Mouse (Mus musculus) liver, adult 2 months (tissue): ENCODE results near the gene Lztr1.

Experiments
- CTCF ChIP-seq: fragments of 200-500 bp; IDR thresholded peaks from 2 replicates; pipeline ENCODE4 v1.5.1; 2011; ENCODE audit warnings: low read depth, low read length, control low read depth
- POLR2A ChIP-seq: fragments of 200-500 bp; IDR thresholded peaks from 2 replicates; pipeline ENCODE4 v1.6.1; 2011; ENCODE audit warnings: low read length, control low read depth; ENCODE audit not compliant: insufficient read depth; ENCODE audit errors: extremely low read depth

DNA sequence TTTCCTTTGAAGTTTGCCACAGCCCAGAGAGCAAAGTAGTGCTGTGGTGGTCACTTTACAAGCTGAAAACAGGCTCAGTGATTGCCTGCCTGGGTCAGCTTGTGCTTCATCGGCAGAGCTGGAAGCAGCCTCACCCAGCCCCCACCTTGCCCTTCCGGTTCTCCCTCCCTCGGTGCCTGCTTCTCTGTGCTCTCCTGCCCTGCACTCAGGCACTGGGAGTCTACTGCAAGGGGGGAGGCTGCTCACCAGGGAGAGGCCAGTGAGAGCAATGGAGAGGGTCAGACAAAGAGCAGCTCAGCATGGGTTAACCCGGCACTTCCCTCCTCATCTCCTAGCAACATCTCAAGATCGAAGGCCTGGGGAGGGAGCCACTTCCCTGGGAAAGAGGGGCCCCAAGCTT, 50.3 kb downstream of the Lztr1 start:
- no peak for TF ChIP-seq CTCF
- no peak for TF ChIP-seq POLR2A
